Mouse (Mus musculus) G1E (cell line): ENCODE results near the gene Cybrd1.

Source experiments
- CTCF ChIP-seq: IDR thresholded peaks from 2 replicates; pipeline ENCODE4 v1.5.1; 2012; ENCODE audit warnings: low read depth, low read length, inconsistent platforms, mixed read lengths
- GATA1 ChIP-seq: IDR thresholded peaks from 2 replicates; pipeline ENCODE4 v1.6.1; 2012; ENCODE audit warnings: borderline replicate concordance, low read length, inconsistent platforms, mixed read lengths

DNA sequence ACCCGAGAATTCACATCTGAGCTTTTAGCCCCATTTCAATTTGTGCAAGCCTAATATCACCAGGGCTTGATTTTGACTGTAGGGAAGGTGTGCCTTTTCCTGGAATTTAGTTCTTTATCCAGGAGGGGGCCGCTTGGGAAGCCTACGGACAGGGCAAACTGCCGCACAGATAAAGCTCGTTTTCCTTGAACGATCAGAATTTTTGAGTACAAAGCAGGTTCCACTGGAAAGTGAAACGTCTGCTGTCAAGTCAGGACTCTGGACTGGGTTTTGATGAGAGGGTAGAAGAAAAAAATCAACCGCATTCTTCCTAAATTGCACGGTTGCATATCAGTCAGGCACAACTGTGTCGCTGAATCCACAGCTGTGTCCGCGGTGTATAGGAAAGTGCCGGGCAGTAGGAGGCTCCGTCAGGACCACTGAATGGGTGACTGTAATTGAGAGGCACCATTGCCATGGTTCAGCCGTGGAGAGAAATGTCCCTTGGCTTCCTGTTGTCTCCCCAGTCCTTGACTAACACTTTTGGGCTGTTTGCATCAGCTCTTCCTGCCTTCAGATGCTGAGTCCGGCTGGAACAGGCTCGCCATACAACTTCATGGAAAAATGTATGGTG, 74.6 kb downstream of the Cybrd1 start:
- TF ChIP-seq CTCF (no peak), GATA1 (no peak)
